27 mouse cellular contexts compared by ENCODE assay signal in the genomic region with DNA sequence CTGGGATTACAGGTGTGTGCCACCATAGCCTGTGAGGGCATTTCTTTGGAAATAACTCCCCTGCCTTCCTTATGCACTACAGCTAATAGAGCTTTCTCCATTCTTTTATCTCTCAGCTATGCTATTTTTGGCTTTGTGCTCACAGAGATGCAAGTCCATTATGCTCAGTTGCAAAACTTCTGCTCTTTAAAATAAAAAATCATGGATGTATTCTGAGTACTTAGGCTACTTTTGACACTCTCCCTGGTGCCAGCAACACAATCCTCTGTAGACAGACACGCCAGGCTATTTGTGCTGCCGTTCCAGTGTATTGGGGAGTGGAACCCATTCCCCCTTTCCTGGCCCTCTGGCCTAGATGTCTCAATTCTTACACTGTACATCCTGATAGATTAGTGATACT.
DNase-seq lines count a peak whose midpoint lies in the region; ATAC-seq and TF ChIP-seq lines count a peak whose summit lies in the region.
"Had no signal": no experiment of that assay in that cellular context is flagged by ENCODE, and none has a peak within 500 bp of the region (broad histone marks: within the 10 kb centered on the region; RNA-seq: fewer than 3 reads in every experiment).

No protein-coding gene starts in this region.

- no peak for ATAC-seq in heart, embryonic 12.5 days (ENCODE audit: insufficient number of reproducible peaks, low FRiP score)
- no peak for ATAC-seq in heart, embryonic 16.5 days (replicated peaks; ENCODE audit: extremely low read depth, insufficient read depth, low FRiP score)
- no peak for ATAC-seq in heart, embryonic 11.5 days (replicated peaks; ENCODE audit: insufficient number of reproducible peaks, low FRiP score, low TSS enrichment)
- no peak for ATAC-seq in lung, postnatal 0 days
- ATAC-seq: forebrain, embryonic 14.5 days; forebrain, postnatal 0 days; intestine, postnatal 0 days; Patski had no signal

- TF ChIP-seq POLR2A in lung, adult 2 months (IDR thresholded peaks at IDR 0.05; ENCODE audit: borderline replicate concordance, extremely low read depth, low read depth, low read length), result no peak

- TF ChIP-seq CTCF in lung, postnatal 0 days (IDR thresholded peaks at IDR 0.05), result no peak
- TF ChIP-seq CTCF in lung, adult 2 months (IDR thresholded peaks at IDR 0.05; ENCODE audit: insufficient read depth, low read length), result no peak

- no peak overlapping the region for H3K4me3 ChIP-seq in heart, embryonic 12.5 days
- H3K4me3 ChIP-seq in heart, embryonic 16.5 days (ENCODE audit: low read length), result no peak overlapping the region
- no peak overlapping the region for H3K4me3 ChIP-seq in heart, embryonic 11.5 days (ENCODE audit: low read depth, low read length)
- no peak overlapping the region for H3K4me3 ChIP-seq in lung, postnatal 0 days (ENCODE audit: low read depth, low read length)
- H3K4me3 ChIP-seq in lung, adult 2 months (replicated peaks; ENCODE audit: extremely low read depth, low read depth, low read length), result no peak overlapping the region
- H3K4me3 ChIP-seq: embryonic facial prominence, embryonic 12.5 days; embryonic facial prominence, embryonic 15.5 days; hindbrain, embryonic 12.5 days; hindbrain, embryonic 15.5 days had no signal

- H3K4me1 ChIP-seq in heart, embryonic 12.5 days (replicated peaks), result peaks cover 60% of the 10 kb centered on the region
- peaks cover 27% of the 10 kb centered on the region for H3K4me1 ChIP-seq in heart, embryonic 16.5 days (ENCODE audit: control insufficient read depth, insufficient read depth, low read length)
- peaks cover 26% of the 10 kb centered on the region for H3K4me1 ChIP-seq in heart, embryonic 11.5 days (ENCODE audit: control insufficient read depth, insufficient read depth, low read length)
- H3K4me1 ChIP-seq in lung, postnatal 0 days (ENCODE audit: insufficient read depth, low read depth, low read length), result no peaks in the 10 kb centered on the region
- no peaks in the 10 kb centered on the region; the same call in none of the 2 replicates for H3K4me1 ChIP-seq in lung, adult 2 months (ENCODE audit: control insufficient read depth, insufficient read depth, low read length)
- H3K4me1 ChIP-seq: embryonic facial prominence, embryonic 12.5 days had no signal

- H3K4me2 ChIP-seq in heart, embryonic 12.5 days, result no peak overlapping the region
- H3K4me2 ChIP-seq in heart, embryonic 16.5 days (ENCODE audit: low read depth, low read length), result no peak overlapping the region
- H3K4me2 ChIP-seq in heart, embryonic 11.5 days, result no peak overlapping the region
- H3K4me2 ChIP-seq in lung, postnatal 0 days (replicated peaks; ENCODE audit: low read depth, low read length), result no peak overlapping the region
- H3K4me2 ChIP-seq: embryonic facial prominence, embryonic 12.5 days; embryonic facial prominence, embryonic 15.5 days; hindbrain, embryonic 12.5 days; hindbrain, embryonic 15.5 days had no signal

- no peaks in the 10 kb centered on the region for H3K27me3 ChIP-seq in heart, embryonic 12.5 days (replicated peaks)
- no peaks in the 10 kb centered on the region for H3K27me3 ChIP-seq in heart, embryonic 16.5 days (ENCODE audit: control insufficient read depth, insufficient read depth, low read length)
- no peaks in the 10 kb centered on the region for H3K27me3 ChIP-seq in heart, embryonic 11.5 days (ENCODE audit: control insufficient read depth, insufficient read depth, low read length)
- H3K27me3 ChIP-seq in lung, postnatal 0 days (replicated peaks; ENCODE audit: insufficient read depth, low read length), result no peaks in the 10 kb centered on the region
- H3K27me3 ChIP-seq: CH12.LX; embryonic facial prominence, embryonic 12.5 days; embryonic facial prominence, embryonic 15.5 days; hindbrain, embryonic 12.5 days; hindbrain, embryonic 15.5 days had no signal

- no peak overlapping the region for H3K9ac ChIP-seq in heart, embryonic 12.5 days
- H3K9ac ChIP-seq in heart, embryonic 16.5 days (ENCODE audit: low read length), result 0 out of 2 replicates have a peak overlapping the region, but pooled peaks have one; percentile 30
- no peak overlapping the region for H3K9ac ChIP-seq in heart, embryonic 11.5 days (ENCODE audit: low read depth, low read length)
- H3K9ac ChIP-seq in lung, postnatal 0 days (replicated peaks; ENCODE audit: low read depth), result no peak overlapping the region
- H3K9ac ChIP-seq: embryonic facial prominence, embryonic 12.5 days; embryonic facial prominence, embryonic 15.5 days; forebrain, postnatal 0 days; hindbrain, embryonic 12.5 days; hindbrain, embryonic 15.5 days had no signal

- no peak for TF ChIP-seq EP300 in lung, postnatal 0 days (IDR thresholded peaks at IDR 0.05)

- DNase-seq in heart, postnatal 4 days, result no peak
- DNase-seq in lung, postnatal 0 days (ENCODE audit: low spot score), result peak; percentile 24
- DNase-seq in lung, adult 2 months, result no peak
- DNase-seq in kidney, postnatal 25 days, result no peak
- DNase-seq: adrenal gland, postnatal 10 days; adrenal gland, postnatal 36 days; B cell, adult 2 months; cerebellum, adult 11 months; cerebellum, adult 2 months; cerebellum, adult 9-11 months; cerebellum, postnatal 25 days; forebrain, postnatal 0 days; gastrocnemius, postnatal 10 days; gastrocnemius, postnatal 36 days; heart, postnatal 14 days had no signal

- 70% methylated on average over 2 of the region's 2 CpGs for WGBS in heart, embryonic 12.5 days
- WGBS in heart, embryonic 16.5 days, result 42% methylated on average over 2 of the region's 2 CpGs
- WGBS in heart, embryonic 11.5 days (ENCODE audit: insufficient replicate concordance), result 68% methylated on average over 2 of the region's 2 CpGs
- WGBS in lung, postnatal 0 days, result 69% methylated on average over 2 of the region's 2 CpGs
- WGBS in lung, adult 2 months, result 78% methylated on average over 2 of the region's 2 CpGs

- H3K36me3 ChIP-seq in heart, embryonic 12.5 days, result no peaks in the 10 kb centered on the region
- H3K36me3 ChIP-seq in heart, embryonic 16.5 days (ENCODE audit: control insufficient read depth, insufficient read depth), result no peaks in the 10 kb centered on the region
- H3K36me3 ChIP-seq in heart, embryonic 11.5 days (ENCODE audit: control insufficient read depth, insufficient read depth, low read length), result no peaks in the 10 kb centered on the region
- no peaks in the 10 kb centered on the region for H3K36me3 ChIP-seq in lung, postnatal 0 days (ENCODE audit: insufficient read depth, low read length)
- H3K36me3 ChIP-seq: embryonic facial prominence, embryonic 12.5 days; embryonic facial prominence, embryonic 15.5 days; G1E; hindbrain, embryonic 12.5 days; hindbrain, embryonic 15.5 days had no signal

- H3K27ac ChIP-seq in heart, embryonic 12.5 days (ENCODE audit: poor library complexity, severe bottlenecking), result peak overlapping the region; percentile 62; the same call in 1 of the 2 replicates
- 0 out of 2 replicates have a peak overlapping the region, but pooled peaks have one; percentile 13 for H3K27ac ChIP-seq in heart, embryonic 16.5 days (ENCODE audit: low read length)
- no peak overlapping the region for H3K27ac ChIP-seq in heart, embryonic 11.5 days (ENCODE audit: low read depth, low read length)
- no peak overlapping the region for H3K27ac ChIP-seq in lung, postnatal 0 days (ENCODE audit: low read length)
- H3K27ac ChIP-seq: embryonic facial prominence, embryonic 12.5 days; embryonic facial prominence, embryonic 15.5 days; hindbrain, embryonic 12.5 days; hindbrain, embryonic 15.5 days had no signal

- H3K9me3 ChIP-seq in heart, embryonic 12.5 days (replicated peaks), result peaks cover 5% of the 10 kb centered on the region; the same call in 1 of the 2 replicates
- 0 out of 2 replicates have a peak, but pooled peaks cover 3% of the 10 kb centered on the region for H3K9me3 ChIP-seq in heart, embryonic 16.5 days (replicated peaks; ENCODE audit: control insufficient read depth, low read length)
- no peaks in the 10 kb centered on the region for H3K9me3 ChIP-seq in heart, embryonic 11.5 days (replicated peaks; ENCODE audit: control insufficient read depth, low read length)
- H3K9me3 ChIP-seq in lung, postnatal 0 days (ENCODE audit: low read length), result no peaks in the 10 kb centered on the region
- H3K9me3 ChIP-seq: embryonic facial prominence, embryonic 12.5 days; embryonic facial prominence, embryonic 15.5 days; G1E; hindbrain, embryonic 12.5 days; hindbrain, embryonic 15.5 days had no signal

Comparison
In these comparisons a context has a peak if more than half of its experiments do, and no peak if none do; other contexts are left out.
1. H3K27ac ChIP-seq: peak in heart, embryonic 12.5 days (single experiment) and heart, embryonic 16.5 days (single experiment); none in heart, embryonic 11.5 days (single experiment) and lung, postnatal 0 days (single experiment).